Mouse (Mus musculus): ENCODE results near the gene Clec4b2.

DNA sequence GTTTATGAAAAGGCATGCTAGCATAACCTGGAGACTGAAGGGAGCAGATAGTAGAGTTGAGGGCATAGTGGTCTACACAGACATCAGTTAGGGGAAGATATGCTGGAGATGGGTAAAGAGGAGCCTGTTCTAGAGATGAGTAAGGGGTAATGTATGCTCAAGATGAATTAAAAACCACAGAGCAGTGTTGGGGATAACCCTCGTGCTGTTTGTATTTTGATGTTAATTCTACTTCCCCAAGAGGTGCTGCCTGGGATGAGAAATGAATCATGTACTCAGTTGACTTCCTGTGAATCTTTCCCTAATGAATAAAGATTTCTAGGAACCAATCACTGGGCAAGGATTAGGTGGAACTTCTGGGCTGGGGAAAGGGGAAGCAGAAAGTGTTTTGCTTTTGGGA lies 2.6 kb upstream of the Clec4b2 start:
- TF ChIP-seq POLR2A (IDR thresholded peaks at IDR 0.05; ENCODE audit: extremely low read depth, insufficient read depth, low read length) (no peak), CTCF (IDR thresholded peaks at IDR 0.05; ENCODE audit: low read depth, low read length) (no peak)

Measured in liver, adult 2 months (tissue).